Mouse (Mus musculus): ENCODE measurements around the gene Ahcyl2.

GRCm38 (mm10) chr6:29761282-29761681 lies 6.5 kb upstream of the Ahcyl2 start:
- TF ChIP-seq POLR2A (IDR thresholded peaks at IDR 0.05; ENCODE audit: low read depth, low read length) (no peak), ZC3H11A (IDR thresholded peaks at IDR 0.05; ENCODE audit: low read depth, low read length) (no peak), ELF1 (IDR thresholded peaks at IDR 0.05; ENCODE audit: low read depth, low read length) (no peak), CHD2 (IDR thresholded peaks at IDR 0.05; ENCODE audit: low read length) (no peak), ZKSCAN1 (IDR thresholded peaks at IDR 0.05; ENCODE audit: borderline replicate concordance, low read depth, low read length) (no peak), PAX5 (IDR thresholded peaks at IDR 0.05; ENCODE audit: low read length) (no peak), CTCF (conservative IDR thresholded peaks at IDR 0.05 in 1 of 2, IDR thresholded peaks at IDR 0.05 in 1 of 2; ENCODE audit: low read depth in 2 of 2, low read length in 2 of 2) (no peak), MEF2A (IDR thresholded peaks at IDR 0.05; ENCODE audit: borderline replicate concordance, low read depth, low read length) (no peak), HCFC1 (IDR thresholded peaks at IDR 0.05; ENCODE audit: low read depth, low read length) (no peak)

Data from CH12.LX (cell line).